Mouse (Mus musculus) myocyte (in vitro differentiated cells): ENCODE measurements at regions not wholly inside any gene's neighbourhood (a gene's known extent, or its start where the extent isn't known, plus 50 kb on each side); places are given as distances from the start of the nearest gene placed in this dataset.

Experiments used
- H3K27me3 ChIP-seq: one replicate; pipeline ENCODE4 v1.6.1; 2011; ENCODE audit not compliant: control insufficient read depth, insufficient read depth, insufficient read length
- H3K36me3 ChIP-seq: one replicate; pipeline ENCODE4 v1.6.1; 2011; ENCODE audit not compliant: control insufficient read depth, insufficient read depth
- H3K4me2 ChIP-seq: one replicate; pipeline ENCODE4 v1.6.1; 2011; ENCODE audit warnings: low read depth, control low read depth
- H3K4me3 ChIP-seq: one replicate; pipeline ENCODE4 v1.5.1; 2011; ENCODE audit warnings: mild to moderate bottlenecking, control low read depth, moderate library complexity
- H3K79me2 ChIP-seq: one replicate; pipeline ENCODE4 v1.6.1; 2011; ENCODE audit not compliant: control insufficient read depth, insufficient read depth
- H3ac ChIP-seq: one replicate; pipeline ENCODE4 v1.6.1; 2011; ENCODE audit not compliant: control insufficient read depth, insufficient read length
- CEBPB ChIP-seq: IDR thresholded peaks from 2 replicates; pipeline ENCODE4 v1.6.1; 2011; ENCODE audit warnings: mild to moderate bottlenecking, moderate library complexity; ENCODE audit not compliant: poor library complexity, insufficient read depth, severe bottlenecking
- E2F4 ChIP-seq: IDR thresholded peaks from one replicate; pipeline ENCODE4 v1.6.1; 2011; ENCODE audit warnings: mild to moderate bottlenecking, control low read depth, moderate library complexity; ENCODE audit not compliant: insufficient read depth
- MAX ChIP-seq: IDR thresholded peaks from one replicate; pipeline ENCODE4 v1.6.1; 2011; ENCODE audit warnings: low read depth, mild to moderate bottlenecking, control low read depth
- MYOD1 ChIP-seq, 3 experiments: IDR thresholded peaks; one replicate each; pipeline ENCODE4 v1.6.1; 2011; ENCODE audit warnings: control low read depth in 2 of 3, low read depth in 2 of 3, mild to moderate bottlenecking in 2 of 3, moderate library complexity in 1 of 3; ENCODE audit not compliant: insufficient read length in 2 of 3, control insufficient read depth in 1 of 3
- MYOG ChIP-seq, 3 experiments: IDR thresholded peaks; one replicate each; pipeline ENCODE4 v1.6.1; 2011; ENCODE audit warnings: control low read depth in 2 of 3, low read depth in 2 of 3, mild to moderate bottlenecking in 2 of 3; ENCODE audit not compliant: insufficient read length in 2 of 3, control insufficient read depth in 1 of 3, insufficient read depth in 1 of 3
- POLR2A ChIP-seq: IDR thresholded peaks from one replicate; pipeline ENCODE4 v1.6.1; 2011; ENCODE audit warnings: low read depth, mild to moderate bottlenecking, control low read depth, moderate library complexity; ENCODE audit not compliant: insufficient read length
- POLR2AphosphoS2 ChIP-seq: IDR thresholded peaks from one replicate; pipeline ENCODE4 v1.6.1; 2011; ENCODE audit warnings: low read depth, control low read depth; ENCODE audit not compliant: insufficient read length
- REST ChIP-seq: IDR thresholded peaks from one replicate; pipeline ENCODE4 v1.6.1; 2011; ENCODE audit warnings: mild to moderate bottlenecking, control low read depth, moderate library complexity; ENCODE audit not compliant: insufficient read depth, insufficient read length
- SRF ChIP-seq: IDR thresholded peaks from one replicate; pipeline ENCODE4 v1.6.1; 2011; ENCODE audit warnings: low read depth; ENCODE audit not compliant: control insufficient read depth, insufficient read length
- TCF12 ChIP-seq: IDR thresholded peaks from one replicate; pipeline ENCODE4 v1.6.1; 2011; ENCODE audit warnings: mild to moderate bottlenecking, control low read depth; ENCODE audit not compliant: poor library complexity, insufficient read depth, severe bottlenecking
- TCF3 ChIP-seq: IDR thresholded peaks from one replicate; pipeline ENCODE4 v1.6.1; 2011; ENCODE audit warnings: low read depth, control low read depth; ENCODE audit not compliant: insufficient read length
- USF1 ChIP-seq: IDR thresholded peaks from one replicate; pipeline ENCODE4 v1.6.1; 2011; ENCODE audit warnings: low read depth, mild to moderate bottlenecking, control low read depth, moderate library complexity

DNA sequence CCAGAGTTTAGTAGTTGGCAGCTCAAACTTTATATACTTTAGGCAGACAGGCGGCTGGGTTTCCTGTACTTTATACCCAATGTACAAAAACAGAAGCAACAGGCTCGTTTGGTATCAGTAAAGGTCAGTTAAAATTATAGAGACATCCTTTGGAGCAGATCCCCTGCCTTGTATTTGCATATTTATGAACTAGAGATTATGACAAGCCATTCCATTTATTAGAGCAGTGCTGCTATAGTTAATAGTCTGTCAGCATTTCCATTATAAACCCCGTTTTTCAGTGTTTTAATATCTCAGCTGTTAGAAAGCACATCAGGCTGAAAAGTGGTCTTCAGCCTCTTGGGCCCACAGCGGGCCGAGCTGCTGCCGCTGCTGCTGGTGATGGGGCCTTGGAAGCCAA, 96.7 kb downstream of the Lmo4 start:
- Histone ChIP-seq H3K79me2 (no peaks in the 10 kb centered on the region), H3K4me2 (no peak overlapping the region), H3K27me3 (no peaks in the 10 kb centered on the region), H3ac (no peak overlapping the region), H3K36me3 (no peaks in the 10 kb centered on the region), H3K4me3 (no peak overlapping the region)
- TF ChIP-seq MYOG (IDR thresholded peaks at IDR 0.05; ENCODE audit: control insufficient read depth in 1 of 3, insufficient read depth in 1 of 3, insufficient read length in 2 of 3, low read depth in 2 of 3) (no peak), TCF3 (no peak), POLR2A (no peak), MYOD1 (IDR thresholded peaks at IDR 0.05; ENCODE audit: control insufficient read depth in 1 of 3, insufficient read length in 2 of 3, low read depth in 2 of 3) (no peak), MAX (no peak), REST (no peak), USF1 (no peak), POLR2AphosphoS2 (no peak), E2F4 (no peak), TCF12 (no peak), CEBPB (no peak), SRF (no peak)

DNA sequence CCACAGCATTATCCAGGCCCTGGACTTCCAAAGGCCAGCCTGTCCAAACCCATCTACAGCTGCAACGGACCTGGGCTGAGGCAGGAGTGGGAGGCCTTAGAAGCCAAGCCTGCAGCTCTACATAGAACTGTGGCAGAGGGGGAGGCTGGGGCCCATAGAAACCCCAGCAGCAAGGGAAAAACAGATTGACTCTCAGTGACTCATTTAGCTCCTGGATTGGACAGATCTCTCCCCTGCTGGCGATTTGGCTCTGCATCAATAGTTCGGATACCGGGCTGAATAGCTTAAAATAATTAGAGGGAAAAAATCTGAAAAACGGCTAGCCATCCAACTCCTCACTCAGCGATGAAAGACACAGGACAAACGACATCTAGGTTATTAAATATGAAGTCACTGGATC, 97.4 kb downstream of the Lmo4 start:
- Histone ChIP-seq H3ac (no peak overlapping the region), H3K4me2 (no peak overlapping the region), H3K79me2 (no peaks in the 10 kb centered on the region), H3K36me3 (no peaks in the 10 kb centered on the region), H3K4me3 (no peak overlapping the region), H3K27me3 (no peaks in the 10 kb centered on the region)
- TF ChIP-seq SRF (no peak), TCF3 (no peak), MYOG (IDR thresholded peaks at IDR 0.05; ENCODE audit: control insufficient read depth in 1 of 3, insufficient read depth in 1 of 3, insufficient read length in 2 of 3, low read depth in 2 of 3) (no peak), E2F4 (no peak), MAX (no peak)

- TF ChIP-seq REST (no peak), TCF3 (no peak), POLR2A (no peak), MAX (no peak), MYOD1 (IDR thresholded peaks at IDR 0.05; ENCODE audit: control insufficient read depth in 1 of 3, insufficient read length in 2 of 3, low read depth in 2 of 3) (no peak), SRF (no peak), MYOG (IDR thresholded peaks at IDR 0.05; ENCODE audit: control insufficient read depth in 1 of 3, insufficient read depth in 1 of 3, insufficient read length in 2 of 3, low read depth in 2 of 3) (no peak)
- Histone ChIP-seq H3K4me3 (no peak overlapping the region), H3K27me3 (no peaks in the 10 kb centered on the region), H3K36me3 (no peaks in the 10 kb centered on the region), H3K4me2 (no peak overlapping the region), H3ac (no peak overlapping the region), H3K79me2 (no peaks in the 10 kb centered on the region)
These were observed 100.7 kb downstream of the Lmo4 start for GRCm38 (mm10) chr3:144104366-144104765.

GRCm38 (mm10) chr3:144099444-144099843, 105.6 kb downstream of the Lmo4 start:
- TF ChIP-seq POLR2A (no peak), POLR2AphosphoS2 (no peak), MAX (no peak), MYOD1 (IDR thresholded peaks at IDR 0.05; ENCODE audit: control insufficient read depth in 1 of 3, insufficient read length in 2 of 3, low read depth in 2 of 3) (no peak), CEBPB (no peak), REST (no peak)
- Histone ChIP-seq H3ac (no peak overlapping the region), H3K4me3 (no peak overlapping the region), H3K79me2 (no peaks in the 10 kb centered on the region), H3K27me3 (no peaks in the 10 kb centered on the region), H3K36me3 (no peaks in the 10 kb centered on the region), H3K4me2 (no peak overlapping the region)

DNA sequence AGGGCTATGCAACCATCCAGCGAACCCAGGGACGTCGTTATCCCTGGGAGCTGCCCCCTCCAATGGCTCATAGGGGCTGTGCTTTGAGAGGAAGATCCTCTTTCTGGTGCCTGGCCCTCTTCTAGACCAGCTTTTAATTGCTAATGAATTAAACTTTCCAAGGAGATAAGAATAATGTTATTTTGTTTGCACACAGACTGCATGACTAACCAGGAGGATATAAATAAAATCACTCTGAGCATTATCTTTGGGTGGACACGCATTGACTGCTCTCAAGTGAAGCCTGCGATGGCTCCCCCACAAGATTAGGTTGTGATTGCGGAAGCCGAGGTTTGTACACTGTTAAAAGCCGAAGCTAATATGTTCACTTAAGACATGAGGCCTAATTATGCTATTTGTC, 106.3 kb downstream of the Lmo4 start:
- H3ac ChIP-seq: no peak overlapping the region
- no peak overlapping the region for H3K4me2 ChIP-seq
- H3K27me3 ChIP-seq: no peaks in the 10 kb centered on the region
- TF ChIP-seq MAX: no peak
- no peak for TF ChIP-seq REST
- no peak for TF ChIP-seq SRF
- no peak for TF ChIP-seq POLR2A
- no peak for TF ChIP-seq USF1
- no peaks in the 10 kb centered on the region for H3K36me3 ChIP-seq
- no peaks in the 10 kb centered on the region for H3K79me2 ChIP-seq
- H3K4me3 ChIP-seq: no peak overlapping the region

- no peak overlapping the region for H3K4me2 ChIP-seq
These were observed 113.8 kb downstream of the Lmo4 start for GRCm38 (mm10) chr3:144091231-144091630.

More at GRCm38 (mm10) chr3:144091231-144091630, 113.8 kb downstream of the Lmo4 start:
- no peak for TF ChIP-seq POLR2AphosphoS2
- TF ChIP-seq TCF12: no peak
- TF ChIP-seq MYOD1 (IDR thresholded peaks at IDR 0.05; ENCODE audit: control insufficient read depth in 1 of 3, insufficient read length in 2 of 3, low read depth in 2 of 3): no peak
- H3K36me3 ChIP-seq: no peaks in the 10 kb centered on the region
- H3K79me2 ChIP-seq: no peaks in the 10 kb centered on the region
- no peak overlapping the region for H3K4me3 ChIP-seq
- no peaks in the 10 kb centered on the region for H3K27me3 ChIP-seq
- H3ac ChIP-seq: no peak overlapping the region
